Mouse (Mus musculus) liver, embryonic 14.5 days (tissue): ENCODE measurements at regions not wholly inside any gene's neighbourhood (a gene's known extent, or its start where the extent isn't known, plus 50 kb on each side); places are given as distances from the start of the nearest gene placed in this dataset.

Experiments
- CTCF ChIP-seq: IDR thresholded peaks from 2 replicates; pipeline ENCODE4 v1.5.1; 2016; ENCODE audit warnings: antibody characterized with exemption, low read depth, control low read depth
- EP300 ChIP-seq: IDR thresholded peaks from 2 replicates; pipeline ENCODE4 v1.6.1; 2016; ENCODE audit warnings: antibody characterized with exemption, low read depth

DNA sequence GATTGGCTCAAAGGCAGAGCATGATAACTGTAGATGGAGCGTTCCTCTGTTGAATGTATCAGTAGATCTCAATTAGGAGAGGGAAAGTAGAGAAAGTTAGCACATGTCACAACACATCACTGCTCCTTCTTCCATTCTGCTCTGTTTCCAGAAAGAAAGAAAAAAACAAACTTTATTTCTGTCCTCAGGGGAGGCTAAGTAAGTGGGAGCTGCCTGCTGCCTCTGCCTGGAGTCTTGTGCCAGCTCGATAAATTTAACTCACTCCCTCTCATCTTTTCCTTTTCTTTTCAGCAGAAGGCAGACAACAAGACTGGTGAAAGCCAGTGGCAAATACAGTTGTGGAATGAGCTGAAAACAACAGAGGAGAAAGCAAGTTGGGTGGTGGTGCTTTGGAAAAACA lies 517.5 kb upstream of the Gm21961 start:
- no peak for TF ChIP-seq EP300
- no peak for TF ChIP-seq CTCF
